Mouse (Mus musculus) neural tube, embryonic 13.5 days (tissue): ENCODE measurements around the gene Kcnrg. TPM values are rescaled to one million over a fixed set of nuclear protein-coding genes. Genes with fewer than 3 reads are reported as not detected.

ENCODE experiments used
- ATAC-seq: fragments of 200-750 bp; cut with Nextera tagmentation; 2 replicates; pipeline ENCODE4 v1.8.0; 2017; ENCODE audit warnings: low read depth, mild to moderate bottlenecking, moderate TSS enrichment, moderate library complexity
- H3K27ac ChIP-seq: fragments of 300-500 bp; sonication (generic); replicated peaks from 2 replicates; pipeline ENCODE4 v1.5.1; 2015; ENCODE audit warnings: moderate library complexity, mild to moderate bottlenecking, inconsistent platforms
- H3K27me3 ChIP-seq: fragments of 300-500 bp; sonication (generic); 2 replicates; pipeline ENCODE4 v1.6.1; 2015; ENCODE audit warnings: mild to moderate bottlenecking, inconsistent platforms
- H3K36me3 ChIP-seq: fragments of 300-500 bp; sonication (generic); 2 replicates; pipeline ENCODE4 v1.6.1; 2015; ENCODE audit warnings: mild to moderate bottlenecking, inconsistent platforms
- H3K4me1 ChIP-seq: fragments of 300-500 bp; sonication (generic); replicated peaks from 2 replicates; pipeline ENCODE4 v1.6.1; 2015; ENCODE audit warnings: inconsistent platforms
- H3K4me2 ChIP-seq: fragments of 300-500 bp; sonication (generic); 2 replicates; pipeline ENCODE4 v1.6.1; 2015; ENCODE audit warnings: inconsistent platforms, mild to moderate bottlenecking, moderate library complexity
- H3K4me3 ChIP-seq: fragments of 300-500 bp; sonication (generic); 2 replicates; pipeline ENCODE4 v1.5.1; 2015; ENCODE audit warnings: mild to moderate bottlenecking, inconsistent platforms
- H3K9ac ChIP-seq: fragments of 300-500 bp; sonication (generic); 2 replicates; pipeline ENCODE4 v1.6.1; 2015; ENCODE audit warnings: moderate library complexity, mild to moderate bottlenecking, inconsistent platforms
- H3K9me3 ChIP-seq: fragments of 300-500 bp; sonication (generic); 2 replicates; pipeline ENCODE4 v1.6.1; 2016; ENCODE audit warnings: inconsistent platforms
- WGBS: fragments of 180-500 bp; shearing (Covaris S2); methylation state at CpG from one replicate; pipeline ENCODE4 v1.1.7; 2015; 5-methylcytosine and 5-hydroxymethylcytosine counted together
- microRNA counts: library from miRNA; unstranded; fragments of <30 nt; microRNA quantifications from one replicate; lab custom pipeline; 2016
- microRNA-seq: library from miRNA; unstranded; fragments of <30 nt; microRNA quantifications from one replicate; pipeline ENCODE4, GENCODE M21; 2016
- polyA plus RNA-seq: library from polyadenylated mRNA; unstranded; fragments of >200 nt; fragmentation: Nextera tagmentation; extraction: Ambion mirVana; gene quantifications from 2 replicates; pipeline ENCODE4 v1.2.1, GENCODE M21; 2015

The Kcnrg gene
- polyA plus RNA-seq, 1 experiment from 2014 or later: 3.3 TPM

GRCm38 (mm10) chr14:61647881-61648684, 40.8 kb downstream of the Kcnrg start:
- peaks cover 5% of the 10 kb centered on the region for H3K4me1 ChIP-seq
- no peaks in the 10 kb centered on the region for H3K27me3 ChIP-seq
- H3K4me2 ChIP-seq: peak overlapping the region; percentile 91
- peak overlapping the region; percentile 82 for H3K4me3 ChIP-seq
- WGBS: under 1% methylated on average over 64 of the region's 95 CpGs
- peak overlapping the region; percentile 90 for H3K27ac ChIP-seq
- peak overlapping the region; percentile 87 for H3K9ac ChIP-seq
- H3K9me3 ChIP-seq: no peaks in the 10 kb centered on the region
- peak; percentile 71 for ATAC-seq
- no peaks in the 10 kb centered on the region for H3K36me3 ChIP-seq

GRCm38 (mm10) chr14:61648685-61649504, 41.6 kb downstream of the Kcnrg start:
- H3K4me3 ChIP-seq: peak overlapping the region; percentile 82
- no peaks in the 10 kb centered on the region for H3K27me3 ChIP-seq
- peak overlapping the region; percentile 91 for H3K4me2 ChIP-seq
- peak overlapping the region; percentile 90 for H3K27ac ChIP-seq
- peaks cover 5% of the 10 kb centered on the region for H3K4me1 ChIP-seq
- 2% methylated on average over 62 of the region's 62 CpGs for WGBS
- peak overlapping the region; percentile 87 for H3K9ac ChIP-seq
- no peaks in the 10 kb centered on the region for H3K9me3 ChIP-seq
- H3K36me3 ChIP-seq: no peaks in the 10 kb centered on the region
- peak; percentile 95 for ATAC-seq

- H3K27me3 ChIP-seq: no peaks in the 10 kb centered on the region
- no peak for ATAC-seq
- H3K9me3 ChIP-seq: no peaks in the 10 kb centered on the region
- no peak overlapping the region for H3K4me2 ChIP-seq
- H3K27ac ChIP-seq: no peak overlapping the region
- H3K4me3 ChIP-seq: no peak overlapping the region
- no peaks in the 10 kb centered on the region for H3K36me3 ChIP-seq
- 44% methylated on average over 9 of the region's 9 CpGs for WGBS
- H3K4me1 ChIP-seq: peaks cover 5% of the 10 kb centered on the region
- H3K9ac ChIP-seq: no peak overlapping the region
Measured at GRCm38 (mm10) chr14:61650291-61650960, 43.2 kb downstream of the Kcnrg start.

- H3K4me3 ChIP-seq: no peak overlapping the region
- H3K9ac ChIP-seq: no peak overlapping the region
- no peaks in the 10 kb centered on the region for H3K4me1 ChIP-seq
- H3K27ac ChIP-seq: no peak overlapping the region
- H3K27me3 ChIP-seq: no peaks in the 10 kb centered on the region
- H3K36me3 ChIP-seq: no peaks in the 10 kb centered on the region
- no peak for ATAC-seq
- 40% methylated on average over 2 of the region's 2 CpGs for WGBS
- no peaks in the 10 kb centered on the region for H3K9me3 ChIP-seq
- H3K4me2 ChIP-seq: no peak overlapping the region
Measured at GRCm38 (mm10) chr14:61656469-61656868, 49.2 kb downstream of the Kcnrg start.

GRCm38 (mm10) chr14:61661496-61661895, 54.2 kb downstream of the Kcnrg start:
- Histone ChIP-seq H3K9me3 (no peaks in the 10 kb centered on the region), H3K4me3 (no peak overlapping the region), H3K36me3 (no peaks in the 10 kb centered on the region), H3K4me1 (no peaks in the 10 kb centered on the region), H3K9ac (no peak overlapping the region), H3K27me3 (no peaks in the 10 kb centered on the region), H3K4me2 (no peak overlapping the region), H3K27ac (no peak overlapping the region)
- 82% methylated on average over 1 of the region's 1 CpGs for WGBS
- ATAC-seq: no peak

GRCm38 (mm10) chr14:61662307-61662706, 55.0 kb downstream of the Kcnrg start:
- no peak overlapping the region for H3K27ac ChIP-seq
- 93% methylated on average over 8 of the region's 8 CpGs for WGBS
- no peak for ATAC-seq

More at GRCm38 (mm10) chr14:61662307-61662706, 55.0 kb downstream of the Kcnrg start:
- H3K4me2 ChIP-seq: no peak overlapping the region
- H3K4me1 ChIP-seq: no peaks in the 10 kb centered on the region
- no peaks in the 10 kb centered on the region for H3K36me3 ChIP-seq
- no peaks in the 10 kb centered on the region for H3K27me3 ChIP-seq
- no peak overlapping the region for H3K9ac ChIP-seq
- no peak overlapping the region for H3K4me3 ChIP-seq
- H3K9me3 ChIP-seq: no peaks in the 10 kb centered on the region

MicroRNA genes within 50 kb of the gene (microRNA counts, 519-probe panel; counts per million panel counts)
- microRNA mmu-miR-15a (lab: Ali Mortazavi, UCI): 5,063 counts per million, percentile 88 among the panel's probes with 10 or more counts
- 6,075 counts per million, percentile 98 among the panel's probes with 10 or more counts for microRNA mmu-miR-16 (lab: Ali Mortazavi, UCI)

Small RNA genes lying within 50 kb of the gene (microRNA-seq; reads per million reads assigned to microRNA genes)
- gene Mir15a (1,659 reads per million, percentile 84 among the genes with 10 or more reads in this experiment), gene Mir16-1 (1,414 reads per million, percentile 83 among the genes with 10 or more reads in this experiment)

Other genes with a start within 250 kb of the Kcnrg start
- gene Ebpl, start 247.0 kb upstream of the Kcnrg start, polyA plus RNA-seq: 9.1 and 11.7 TPM in 2 replicates
- 73.2 and 80.2 TPM in 2 replicates for gene Kpna3, start 167.6 kb upstream of the Kcnrg start, polyA plus RNA-seq
- gene Spryd7, start 50.6 kb upstream of the Kcnrg start, polyA plus RNA-seq: 43.2 and 47.0 TPM in 2 replicates
- 58.9 and 59.0 TPM in 2 replicates for gene Trim13, start 9.2 kb upstream of the Kcnrg start, polyA plus RNA-seq